Mouse (Mus musculus): ENCODE results near the gene Olfr769.
"Not testable (repeated sequence)": the region's sequence is repeated elsewhere in the genome, so short reads cannot be mapped to it uniquely, and the experiment has no call there.

Gene Olfr769

GRCm38 (mm10) chr10:129117761-129118160, at the start of gene Olfr769:
Olfr769 (minus strand) TSS chr10:129117861.
- DNase-seq (ENCODE audit: low spot score in 2 of 2): no peak

GRCm38 (mm10) chr10:129164651-129165050, 47.0 kb upstream of the Olfr769 start, which contains the start of gene Olfr771:
Olfr771 (minus strand) TSS chr10:129164751.
- no peak for DNase-seq (ENCODE audit: low spot score in 2 of 2)

DNA sequence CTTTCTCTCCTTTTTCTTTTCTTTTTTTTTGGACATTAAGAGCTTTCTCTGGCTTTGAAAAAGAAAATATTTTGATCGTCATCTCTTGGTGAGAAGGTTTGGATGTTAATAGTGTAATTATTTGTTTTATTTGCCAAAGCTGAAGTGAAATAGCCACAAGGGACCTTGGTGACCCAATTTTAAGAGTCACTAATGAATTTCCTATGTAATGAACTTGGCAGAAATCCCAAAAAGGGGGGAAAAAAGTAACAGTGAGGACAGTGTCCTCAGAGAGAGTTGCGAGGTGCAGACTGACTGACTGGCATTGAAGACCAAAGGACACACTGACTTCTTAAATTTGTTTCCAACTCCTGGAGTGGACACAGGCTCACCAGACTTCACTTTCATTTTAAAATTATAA, 21.2 kb upstream of the Olfr769 start, which contains the start of gene Olfr770:
TSS of gene Olfr770 (minus strand) at position 101 of the 400 bp plus-strand sequence.
- DNase-seq (ENCODE audit: low spot score in 2 of 2): no peak

DNA sequence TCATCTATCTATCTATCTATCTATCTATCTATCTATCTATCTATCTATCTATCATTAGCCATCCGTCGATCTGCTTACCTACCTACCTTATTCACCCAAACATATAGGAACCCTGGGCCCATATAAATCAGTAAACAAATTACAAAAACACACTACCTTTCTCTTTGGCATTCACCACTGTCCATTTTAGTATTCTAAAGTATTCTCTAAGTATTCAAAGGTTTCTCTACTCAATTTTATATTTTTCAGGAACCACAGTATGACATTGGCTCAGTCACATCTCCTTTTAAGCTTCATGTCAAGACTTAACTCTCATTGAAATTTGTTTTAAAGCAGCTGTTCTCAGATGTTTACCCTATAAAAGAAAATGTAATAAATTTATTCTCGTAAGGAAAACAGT, 2.5 kb downstream of the Olfr769 start:
- no peak for DNase-seq (ENCODE audit: low spot score in 2 of 2)

- DNase-seq (ENCODE audit: low spot score in 2 of 2): no peak
Measured at GRCm38 (mm10) chr10:129101231-129101630, 16.4 kb downstream of the Olfr769 start.

DNA sequence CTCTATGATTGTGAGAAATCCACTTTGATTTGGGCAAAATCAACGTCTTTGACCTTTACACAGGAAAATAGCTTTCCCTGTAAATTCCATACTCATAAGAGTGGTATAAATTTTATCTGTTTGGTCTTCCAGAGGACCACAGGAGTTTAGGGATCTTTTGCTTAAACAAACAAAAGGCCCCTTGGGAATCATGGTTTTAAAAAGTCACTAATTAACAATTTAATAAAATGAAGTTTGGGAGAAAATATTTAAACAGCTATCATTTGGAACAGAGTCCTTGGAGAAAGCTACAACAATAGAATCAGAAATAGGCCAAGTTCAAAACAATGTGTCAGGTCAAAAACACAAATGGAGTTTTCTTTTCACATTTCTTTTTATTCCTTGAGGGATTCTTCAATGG, 18.4 kb downstream of the Olfr769 start, which contains the start of gene Olfr768:
TSS of gene Olfr768 (minus strand) at position 101 of the 400 bp plus-strand sequence.
- DNase-seq (ENCODE audit: low spot score in 2 of 2): no peak

GRCm38 (mm10) chr10:129082810-129083209, 34.9 kb downstream of the Olfr769 start, which contains the start of gene Olfr767:
Olfr767 (minus strand) TSS chr10:129082910.
- not testable (repeated sequence) for DNase-seq (ENCODE audit: low spot score in 2 of 2)

DNA sequence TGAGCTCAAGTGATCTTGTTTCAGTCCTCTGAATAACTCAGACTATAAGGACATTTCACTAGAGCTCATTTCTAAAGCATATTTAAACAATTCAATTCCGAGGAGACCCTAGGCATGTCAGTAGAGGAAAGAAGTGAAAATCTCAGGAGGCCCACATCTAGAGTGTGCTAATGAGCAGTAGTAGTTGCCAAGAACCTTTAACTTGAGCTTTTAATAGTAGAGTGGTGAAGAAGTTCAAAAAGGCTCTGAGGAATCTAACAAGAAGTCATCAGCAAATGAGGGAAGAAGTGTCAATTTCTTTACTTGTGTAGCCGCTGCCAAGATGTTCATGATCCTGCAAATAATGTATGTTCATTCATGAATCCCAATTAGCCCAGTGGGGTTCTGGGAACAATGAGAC, 48.8 kb downstream of the Olfr769 start, which contains the start of gene Olfr766-ps1:
TSS of gene Olfr766-ps1 (minus strand) at position 101 of the 400 bp plus-strand sequence.
- DNase-seq (ENCODE audit: low spot score in 2 of 2): no peak
